Mouse (Mus musculus) cortical plate, adult 2 months (tissue): ENCODE measurements around the gene Pappa. TPM values are rescaled to one million over a fixed set of nuclear protein-coding genes. Genes with fewer than 3 reads are reported as not detected.

Source experiments
- H3K27ac ChIP-seq: fragments of 200-500 bp; 2 replicates; pipeline ENCODE4 v1.5.1; 2012; ENCODE audit warnings: low read length, control low read depth, inconsistent platforms; ENCODE audit not compliant: insufficient read depth
- H3K4me1 ChIP-seq: fragments of 200-500 bp; 2 replicates; pipeline ENCODE4 v1.6.1; 2011; ENCODE audit warnings: low read length; ENCODE audit not compliant: control insufficient read depth, insufficient read depth
- H3K4me3 ChIP-seq: fragments of 200-500 bp; 2 replicates; pipeline ENCODE4 v1.5.1; 2011; ENCODE audit warnings: mild to moderate bottlenecking, low read length, control low read depth; ENCODE audit not compliant: insufficient read depth
- CTCF ChIP-seq: fragments of 200-500 bp; IDR thresholded peaks from 2 replicates; pipeline ENCODE4 v1.5.1; 2011; ENCODE audit warnings: mild to moderate bottlenecking, control low read depth, low read length; ENCODE audit not compliant: insufficient read depth; ENCODE audit errors: extremely low read depth
- POLR2A ChIP-seq: fragments of 200-500 bp; IDR thresholded peaks from 2 replicates; pipeline ENCODE4 v1.6.1; 2011; ENCODE audit warnings: mild to moderate bottlenecking, low read length, control low read depth; ENCODE audit not compliant: insufficient read depth; ENCODE audit errors: extremely low read depth
- polyA plus RNA-seq: library from polyadenylated mRNA; depleted of rRNA; stranded (reverse); fragments of >200 nt; gene quantifications from 2 replicates; pipeline ENCODE4 v1.2.3, GENCODE M21; 2012

The Pappa gene
- polyA plus RNA-seq, 1 experiment = 0.06 TPM

GRCm38 (mm10) chr4:65158651-65159050 lies 34.7 kb downstream of the Pappa start:
- no peak for TF ChIP-seq CTCF
- TF ChIP-seq POLR2A = no peak
- H3K4me3 ChIP-seq = no peak overlapping the region
- no peaks in the 10 kb centered on the region for H3K4me1 ChIP-seq
- H3K27ac ChIP-seq = no peak overlapping the region

- no peaks in the 10 kb centered on the region for H3K4me1 ChIP-seq
- H3K27ac ChIP-seq = no peak overlapping the region
- TF ChIP-seq CTCF (no peak), POLR2A (no peak)
- no peak overlapping the region for H3K4me3 ChIP-seq
These were observed 35.5 kb downstream of the Pappa start for GRCm38 (mm10) chr4:65159481-65159880.

- H3K4me1 ChIP-seq = no peaks in the 10 kb centered on the region
- TF ChIP-seq CTCF (no peak), POLR2A (no peak)
- H3K4me3 ChIP-seq = no peak overlapping the region
- no peak overlapping the region for H3K27ac ChIP-seq
These were observed 39.7 kb downstream of the Pappa start for GRCm38 (mm10) chr4:65163698-65164097.

- Histone ChIP-seq H3K4me3 (no peak overlapping the region), H3K4me1 (no peaks in the 10 kb centered on the region), H3K27ac (no peak overlapping the region)
- TF ChIP-seq POLR2A (no peak), CTCF (no peak)
These were observed 42.4 kb downstream of the Pappa start for GRCm38 (mm10) chr4:65166288-65166835.

- Histone ChIP-seq H3K27ac (no peak overlapping the region), H3K4me3 (no peak overlapping the region), H3K4me1 (no peaks in the 10 kb centered on the region)
- no peak for TF ChIP-seq CTCF
- no peak for TF ChIP-seq POLR2A
These were observed 50.5 kb downstream of the Pappa start for GRCm38 (mm10) chr4:65174505-65174904.

- no peak for TF ChIP-seq POLR2A
- no peak for TF ChIP-seq CTCF
- H3K4me3 ChIP-seq = no peak overlapping the region
- no peak overlapping the region for H3K27ac ChIP-seq
- H3K4me1 ChIP-seq = no peaks in the 10 kb centered on the region
These were observed 54.2 kb downstream of the Pappa start for GRCm38 (mm10) chr4:65178146-65178545.

- Histone ChIP-seq H3K27ac (no peak overlapping the region), H3K4me1 (no peaks in the 10 kb centered on the region), H3K4me3 (no peak overlapping the region)
- TF ChIP-seq POLR2A = no peak
- no peak for TF ChIP-seq CTCF
These were observed 63.3 kb downstream of the Pappa start for GRCm38 (mm10) chr4:65187236-65187635.

- H3K27ac ChIP-seq = no peak overlapping the region
- no peaks in the 10 kb centered on the region for H3K4me1 ChIP-seq
- TF ChIP-seq CTCF (no peak), POLR2A (no peak)
- H3K4me3 ChIP-seq = no peak overlapping the region
These were observed 63.7 kb downstream of the Pappa start for GRCm38 (mm10) chr4:65187716-65188115.

GRCm38 (mm10) chr4:65188921-65189485 lies 65.0 kb downstream of the Pappa start:
- Histone ChIP-seq H3K4me1 (no peaks in the 10 kb centered on the region), H3K27ac (no peak overlapping the region), H3K4me3 (no peak overlapping the region)
- TF ChIP-seq CTCF = no peak
- no peak for TF ChIP-seq POLR2A

- TF ChIP-seq CTCF (no peak), POLR2A (no peak)
- Histone ChIP-seq H3K4me1 (no peaks in the 10 kb centered on the region), H3K4me3 (no peak overlapping the region), H3K27ac (no peak overlapping the region)
These were observed 68.8 kb downstream of the Pappa start for GRCm38 (mm10) chr4:65192810-65193209.

- no peak for TF ChIP-seq POLR2A
- TF ChIP-seq CTCF = no peak
These were observed 72.0 kb downstream of the Pappa start for GRCm38 (mm10) chr4:65195971-65196370.

More at GRCm38 (mm10) chr4:65195971-65196370, 72.0 kb downstream of the Pappa start:
- no peak overlapping the region for H3K27ac ChIP-seq
- no peak overlapping the region for H3K4me3 ChIP-seq
- no peaks in the 10 kb centered on the region for H3K4me1 ChIP-seq
